Mouse (Mus musculus): Measurements from ENCODE around the gene Cnpy2.

Gene Cnpy2

DNA sequence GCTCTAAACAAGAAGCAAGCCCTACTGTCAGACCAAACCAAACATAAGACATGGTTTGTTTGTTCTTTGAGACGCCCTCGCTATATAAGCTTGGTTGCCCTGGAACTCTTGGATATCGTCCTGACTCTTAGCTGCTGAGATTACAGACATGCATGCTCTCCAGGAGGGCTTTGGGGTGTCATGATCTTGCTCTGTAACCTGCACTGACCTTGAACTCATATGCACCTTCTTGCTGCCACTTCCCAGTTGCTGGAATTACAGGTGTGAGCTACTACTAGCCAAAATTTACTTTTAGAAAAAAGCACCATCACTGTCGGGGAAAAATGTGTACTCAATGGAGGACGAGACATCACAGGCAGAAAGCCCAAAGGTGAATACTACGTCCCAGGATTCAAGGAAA is 47.3 kb downstream of the Cnpy2 start:
- no peak for DNase-seq

DNA sequence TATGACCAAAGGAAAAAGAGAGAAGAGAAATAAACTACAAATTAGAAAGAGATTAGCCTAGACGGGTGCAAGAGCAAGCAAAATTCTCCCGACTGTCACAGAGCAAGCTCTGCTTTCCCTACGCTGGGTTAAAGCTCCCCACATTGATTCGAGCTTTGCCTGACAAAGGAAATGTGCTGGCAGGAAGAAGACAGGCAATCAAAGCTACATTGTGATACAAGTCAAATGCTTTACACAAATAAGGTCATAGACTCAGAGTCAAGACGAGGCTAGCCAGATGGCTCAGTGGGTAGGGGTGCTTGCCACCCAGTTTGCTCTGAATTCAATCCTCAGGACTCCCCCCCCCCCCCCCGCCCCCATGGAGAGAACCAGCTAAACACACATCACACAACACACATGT is 47.8 kb downstream of the Cnpy2 start:
- DNase-seq: no peak

DNA sequence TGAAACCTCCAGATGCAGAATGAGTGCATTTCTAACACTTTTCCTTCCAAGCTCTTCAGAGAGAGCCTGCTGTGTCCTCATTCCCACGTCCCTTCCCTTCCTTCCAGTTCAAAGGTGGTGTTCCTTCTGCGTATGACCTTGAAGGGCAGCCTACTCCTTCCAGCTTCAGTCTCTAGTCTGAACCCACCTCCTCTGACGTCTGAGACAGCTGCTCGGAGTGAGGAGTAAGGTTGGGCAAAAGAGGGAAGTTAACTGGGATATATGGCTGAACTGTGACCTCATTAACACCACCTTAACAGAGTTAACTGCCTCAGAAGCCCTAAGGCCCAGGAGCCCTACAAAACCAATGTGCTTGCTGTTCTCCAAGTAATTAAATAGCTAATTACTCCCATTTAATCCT is 48.3 kb downstream of the Cnpy2 start:
- no peak for DNase-seq

DNA sequence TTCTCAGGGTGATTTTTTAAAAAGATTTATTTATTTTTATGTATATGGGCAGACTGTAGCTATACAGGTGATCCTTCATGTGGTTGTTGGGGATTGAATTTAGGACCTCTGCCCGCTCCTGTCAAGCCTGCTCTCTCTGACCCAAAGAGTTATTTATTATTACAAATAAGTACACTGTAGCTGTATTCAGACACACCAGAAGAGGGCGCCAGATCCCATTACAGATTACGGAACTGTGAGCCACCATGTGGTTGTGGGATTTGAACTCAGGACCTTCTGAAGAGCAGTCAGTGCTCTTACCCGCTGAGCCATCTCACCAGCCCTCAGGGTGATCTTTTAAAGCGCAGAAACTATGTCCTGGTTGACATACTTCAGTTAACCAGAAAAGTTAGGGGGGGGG is 49.9 kb downstream of the Cnpy2 start:
- DNase-seq: no peak

DNA sequence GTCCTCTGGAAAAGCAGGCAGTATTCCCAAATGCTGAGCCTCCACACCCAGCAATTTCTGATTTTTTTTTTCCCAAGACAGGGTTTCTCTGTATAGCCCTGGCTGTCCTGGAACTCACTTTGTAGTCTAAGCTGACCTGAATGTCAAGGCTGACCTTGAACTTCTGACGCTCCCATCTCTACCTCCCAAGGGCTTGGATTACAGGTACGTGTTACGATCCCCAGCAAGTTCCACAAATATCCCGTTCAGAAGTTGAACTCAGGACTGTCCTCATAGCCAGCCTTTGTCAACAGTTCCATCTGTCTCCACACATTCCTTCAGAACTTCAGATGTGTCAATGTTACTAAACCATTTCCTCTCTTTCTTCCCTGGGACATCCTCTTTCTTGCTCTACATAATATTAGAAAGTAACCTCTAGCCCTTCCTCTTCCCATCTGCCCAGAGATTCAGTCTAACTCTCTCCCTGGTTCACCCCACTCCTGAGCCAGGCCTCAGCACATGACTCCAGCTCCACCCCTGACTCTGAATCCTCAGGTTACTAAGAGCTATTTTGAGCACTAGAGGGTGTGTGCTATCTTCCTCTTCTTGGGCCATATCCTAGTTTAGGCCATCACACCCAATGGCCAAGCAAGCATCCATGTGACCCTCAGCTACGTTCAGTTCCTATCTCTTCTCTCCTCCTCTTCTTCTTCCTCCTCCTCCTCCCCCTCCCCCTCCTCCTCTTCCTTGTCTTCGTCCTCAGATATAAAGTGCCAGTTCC is 50.9 kb downstream of the Cnpy2 start:
- DNase-seq: no peak

DNA sequence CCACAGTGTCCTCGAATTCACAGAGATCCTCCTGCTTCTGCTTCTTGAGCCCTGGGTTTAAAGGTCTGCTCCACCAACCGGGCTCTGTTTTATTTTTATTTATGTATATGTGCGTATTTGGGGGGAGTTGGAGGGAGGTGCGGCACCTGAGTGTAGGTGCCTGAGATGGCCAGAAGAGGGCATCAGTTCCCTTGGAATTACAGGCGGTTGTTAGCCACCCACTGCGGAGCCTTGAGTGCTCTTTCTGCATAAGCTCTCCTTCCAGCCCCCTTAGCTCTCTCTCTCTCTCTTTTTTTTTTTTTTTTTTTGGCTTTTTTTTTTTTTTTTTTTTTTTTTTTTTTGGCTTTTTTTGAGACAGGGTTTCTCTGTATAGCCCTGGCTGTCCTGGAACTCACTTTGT is 52.1 kb downstream of the Cnpy2 start:
- peak; percentile 40 for DNase-seq

DNA sequence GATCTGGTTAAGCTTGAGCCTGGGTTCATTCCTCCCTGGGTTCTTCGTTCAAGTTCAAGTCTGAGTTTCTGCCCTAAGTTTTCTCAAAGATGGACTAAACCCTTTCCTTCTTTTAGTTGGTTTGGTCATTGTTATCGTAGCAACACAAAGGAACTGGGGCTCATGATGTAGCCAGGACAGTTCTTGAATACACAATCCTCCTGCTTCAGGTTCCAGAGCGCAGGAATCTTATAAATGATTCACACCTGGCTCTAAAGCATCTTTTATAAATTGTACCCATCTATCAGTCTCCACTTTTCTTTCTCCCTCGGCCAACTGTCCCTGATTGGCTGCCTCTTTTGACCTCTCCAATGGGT is 53.8 kb downstream of the Cnpy2 start:
- no peak for DNase-seq

DNA sequence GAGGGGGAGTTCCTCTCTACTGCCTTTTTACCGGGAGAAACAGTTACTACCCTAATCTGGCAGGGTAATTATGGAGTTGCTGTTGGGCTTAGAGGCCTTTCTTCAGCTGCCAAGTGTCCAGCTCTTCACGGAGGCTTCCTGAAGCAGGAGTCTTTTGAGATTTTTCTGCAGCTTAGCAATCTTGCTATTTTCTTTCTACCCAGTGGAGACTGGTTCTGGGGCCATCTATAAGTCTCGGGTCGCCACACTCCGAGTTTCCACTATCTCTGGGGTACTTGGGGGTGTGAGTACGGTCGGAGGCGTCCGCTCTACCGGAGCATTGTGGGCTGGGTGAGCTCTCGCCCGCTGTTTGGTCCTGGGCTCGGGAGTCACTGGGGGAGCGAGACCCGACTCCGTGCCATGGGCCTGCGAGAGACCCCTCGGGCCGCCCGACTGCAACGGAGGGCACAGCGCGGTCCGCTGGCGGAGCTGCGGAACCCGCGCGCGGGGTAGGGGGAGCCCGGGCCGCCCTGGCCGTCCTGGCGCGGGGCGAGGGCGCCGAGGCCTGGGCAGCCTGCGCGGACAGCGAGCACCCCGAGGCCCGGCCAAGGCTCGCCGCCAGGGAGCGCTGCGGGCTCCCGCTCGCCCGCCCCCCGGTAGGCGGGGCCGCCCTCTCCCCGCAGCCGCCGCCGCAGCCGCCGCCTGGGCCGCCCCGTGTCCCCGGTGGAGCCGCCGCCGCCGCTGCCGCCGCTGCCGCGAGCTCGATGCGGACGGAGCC is 54.4 kb downstream of the Cnpy2 start, which contains the start of gene Ankrd52:
Gene Ankrd52, plus strand, starts transcription at position 661 of the 757 bp plus-strand sequence.
- peak; percentile 87 for DNase-seq
